Mouse (Mus musculus): Measurements from ENCODE around the gene Pou2af1.

Pou2af1 gene

DNA sequence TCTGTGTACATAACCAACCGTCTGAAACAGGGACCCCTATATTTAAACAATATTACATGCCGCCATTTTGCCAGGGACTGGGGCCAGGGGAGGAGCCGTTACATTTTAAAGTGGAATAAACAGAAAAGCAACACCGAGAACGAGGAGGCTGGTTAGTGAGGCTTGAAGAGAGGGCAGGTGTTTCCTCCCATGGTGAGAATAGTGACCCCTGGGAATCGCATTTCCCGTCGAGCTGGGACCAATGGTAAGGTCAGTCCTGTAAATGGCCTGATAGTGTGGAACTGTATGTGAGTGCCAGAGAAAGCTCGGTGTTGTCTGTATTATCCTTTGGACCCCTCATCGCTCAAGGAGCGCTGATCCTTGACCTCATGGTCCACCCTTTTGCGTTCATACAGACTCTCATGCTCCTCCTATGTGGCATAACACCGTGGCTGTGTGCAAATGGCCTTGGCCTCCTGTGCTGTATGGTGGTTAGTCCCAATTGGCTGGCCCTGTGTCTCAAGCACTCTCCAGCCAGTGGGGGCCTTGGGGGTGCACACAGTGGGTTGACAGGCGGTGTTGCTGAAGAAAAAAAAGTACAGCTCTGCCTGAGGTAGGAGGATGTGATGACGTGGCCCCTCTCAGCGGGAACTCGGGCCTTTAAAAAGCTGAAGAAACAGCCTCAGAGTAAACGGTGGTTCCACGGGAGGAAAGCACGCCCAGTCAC lies at the start of gene Pou2af1:
Gene Pou2af1 (plus strand): TSS at position 686 of the 706 bp plus-strand sequence.
- DNase-seq (ENCODE audit: low spot score in 2 of 2), result peak in 1 of 2 experiments; percentile 19

DNA sequence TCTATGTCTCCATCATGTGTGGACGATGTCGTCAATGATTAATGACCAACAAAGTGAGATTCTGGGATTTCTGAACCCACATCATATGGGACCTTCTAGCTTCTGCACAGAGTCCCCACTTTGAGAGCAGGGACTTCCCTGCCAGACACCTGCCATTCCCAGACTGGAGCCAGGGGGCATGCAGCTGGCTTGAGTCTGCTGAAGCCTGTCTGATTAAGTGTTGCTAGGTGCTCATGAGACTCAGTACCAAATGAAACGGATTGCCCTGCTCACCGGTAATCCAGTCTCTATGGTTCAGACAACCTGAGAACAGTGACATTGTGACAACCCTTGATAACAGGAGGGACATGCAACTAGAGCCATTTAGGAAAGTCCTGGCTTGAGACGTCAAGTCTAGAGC lies 49.5 kb upstream of the Pou2af1 start:
- DNase-seq (ENCODE audit: low spot score in 2 of 2), result no peak

DNA sequence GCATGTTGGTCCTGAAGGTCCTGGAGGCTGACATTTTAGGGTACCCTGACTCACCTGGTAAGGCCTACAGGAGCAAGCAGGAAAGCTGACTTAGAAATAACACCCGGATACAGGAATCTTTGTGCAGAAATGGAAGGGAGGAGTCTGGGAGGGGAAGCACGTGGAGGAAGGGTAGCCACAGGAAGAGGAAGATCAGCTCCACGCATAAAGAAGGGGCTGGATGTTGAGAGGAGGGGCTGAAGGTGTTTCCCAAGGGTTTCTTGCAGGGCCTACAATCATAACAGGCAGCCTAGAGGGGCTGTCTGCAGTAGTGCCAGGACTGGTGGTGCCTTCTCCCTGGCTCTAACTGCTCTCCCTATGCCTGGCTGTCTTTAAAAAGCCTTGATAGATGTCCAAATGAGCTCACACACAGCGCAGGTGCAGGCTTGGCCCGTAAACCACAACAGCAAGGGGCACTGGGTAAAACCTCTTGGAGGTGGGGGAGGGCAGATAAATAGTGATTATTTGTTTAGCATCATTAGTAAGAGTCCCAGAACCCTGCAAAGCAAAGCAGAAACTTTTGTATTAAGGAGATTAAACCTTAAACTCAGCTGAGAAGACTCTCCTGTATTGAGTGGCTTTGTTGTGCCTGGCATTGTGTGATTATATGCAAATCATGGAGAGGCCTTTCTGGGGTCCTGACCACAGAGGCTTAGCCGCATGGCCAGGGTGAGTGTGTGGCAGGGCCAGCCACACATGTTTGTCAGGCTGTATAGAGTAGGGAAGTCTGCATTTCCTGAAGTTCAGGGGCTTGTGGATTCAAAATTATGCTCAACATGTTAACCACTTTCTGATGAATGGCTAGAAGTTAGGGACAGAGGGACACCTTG lies 48.0 kb upstream of the Pou2af1 start, which contains the start of gene Gm32742:
Gene Gm32742 (minus strand): TSS at position 206 of the 869 bp plus-strand sequence.
- DNase-seq (ENCODE audit: low spot score in 2 of 2), result no peak

DNA sequence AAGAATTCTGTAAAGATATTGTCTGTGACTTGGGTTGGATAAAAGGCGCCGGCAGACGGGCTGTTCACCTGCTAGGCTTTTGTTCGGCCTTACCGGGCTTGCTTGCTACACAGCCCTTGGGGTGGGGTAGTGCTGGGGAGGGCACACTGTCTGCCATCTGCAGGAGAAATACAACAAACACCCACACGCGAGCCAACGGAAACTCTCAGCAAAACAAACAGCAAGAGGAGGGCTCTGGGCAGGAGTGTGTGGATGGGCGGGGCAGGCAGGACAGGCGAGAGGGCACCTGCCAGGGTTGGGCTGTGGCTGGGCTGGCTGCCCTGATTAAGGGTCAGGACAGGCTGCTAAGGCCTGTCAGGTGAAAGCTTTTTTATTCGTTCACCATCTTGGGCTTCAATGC lies 45.6 kb upstream of the Pou2af1 start:
- DNase-seq (ENCODE audit: low spot score in 2 of 2), result no peak

DNA sequence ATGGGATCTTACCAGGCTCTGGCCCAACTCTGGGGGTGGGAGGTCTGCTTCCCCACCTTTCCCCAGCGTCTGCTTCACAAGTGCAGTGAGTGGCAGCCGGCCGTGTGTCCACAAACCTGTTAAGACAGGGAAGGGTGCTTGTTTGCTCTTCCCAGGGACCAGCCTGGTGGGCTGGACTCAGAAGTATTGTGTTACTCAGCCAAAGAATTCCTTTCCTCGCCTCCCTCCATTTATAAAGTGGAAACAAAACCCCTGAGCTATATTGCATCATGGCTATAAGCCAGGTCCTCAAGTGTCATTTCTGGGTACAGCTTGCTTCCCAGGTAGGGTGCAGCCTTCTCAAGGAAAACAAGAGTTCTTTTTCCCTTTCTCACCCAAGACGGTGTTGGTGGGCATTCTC lies 44.8 kb upstream of the Pou2af1 start:
- no peak for DNase-seq (ENCODE audit: low spot score in 2 of 2)

DNA sequence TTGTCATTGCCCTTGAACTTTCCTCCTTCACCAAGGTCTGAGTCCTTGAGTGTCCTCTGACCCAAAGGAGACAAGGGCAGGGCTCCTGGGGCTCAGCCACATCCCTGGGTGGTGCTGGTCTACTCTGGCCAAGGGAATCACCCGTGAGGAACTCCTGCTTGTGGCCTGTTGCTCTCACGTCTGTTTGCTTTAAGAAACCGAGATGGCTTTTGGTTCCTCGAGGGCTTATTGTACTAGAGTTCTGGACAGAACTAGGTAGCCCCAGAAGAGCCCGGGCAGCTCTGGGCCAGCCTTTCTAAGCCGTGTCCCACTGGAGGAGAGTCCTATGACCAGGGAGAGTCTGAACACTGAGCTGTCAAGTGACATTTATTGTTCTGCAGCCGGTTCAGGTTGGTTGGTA lies 44.4 kb upstream of the Pou2af1 start:
- no peak for DNase-seq (ENCODE audit: low spot score in 2 of 2)

DNA sequence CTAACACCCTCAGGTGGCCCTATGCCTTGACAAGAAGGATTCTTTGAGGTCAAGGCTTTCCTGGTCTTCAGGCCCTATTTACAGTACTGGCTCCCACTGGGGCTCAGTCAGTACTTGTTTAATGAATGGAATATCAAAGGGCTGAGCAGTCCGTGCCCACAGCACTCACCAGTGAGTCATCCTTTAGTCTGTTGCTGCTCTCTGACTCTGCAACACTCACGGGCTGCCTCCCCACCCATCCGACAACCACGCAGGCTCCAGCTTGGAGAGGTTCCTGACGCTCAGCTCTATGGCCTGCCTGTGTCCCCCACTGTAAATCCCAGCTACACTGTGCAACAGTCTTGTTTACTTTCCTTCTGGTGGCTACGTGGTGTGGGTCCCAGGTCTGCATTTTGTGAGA lies 43.2 kb upstream of the Pou2af1 start:
- DNase-seq (ENCODE audit: low spot score in 2 of 2), result no peak

DNA sequence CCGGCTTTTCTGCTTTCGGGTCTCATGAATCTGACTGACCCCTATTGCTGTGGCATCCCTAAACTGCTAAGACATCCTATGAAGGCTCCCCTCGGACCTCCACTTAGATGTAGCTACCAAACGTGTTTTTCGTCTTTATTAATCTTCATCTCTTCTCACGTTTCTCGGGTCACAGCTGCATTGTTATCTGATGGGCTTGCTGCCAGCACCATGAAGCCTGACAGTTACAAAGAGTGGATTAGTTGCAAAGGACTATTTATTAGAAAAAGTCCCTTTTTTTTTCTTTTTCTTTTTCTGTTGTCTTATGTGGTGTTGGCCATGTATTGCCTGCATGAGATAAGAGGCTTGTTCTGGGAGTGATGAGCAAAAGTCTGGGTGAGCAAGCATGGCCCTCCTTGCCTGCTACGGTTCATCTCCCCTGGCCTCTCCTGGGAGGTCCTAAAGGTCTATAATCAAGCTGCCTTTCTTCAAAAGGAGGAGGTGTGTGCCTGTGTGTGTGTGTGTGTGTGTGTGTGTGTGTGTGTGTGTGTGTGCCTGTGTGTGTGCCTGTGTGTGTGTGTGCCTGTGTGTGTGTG lies 38.5 kb upstream of the Pou2af1 start:
- no peak for DNase-seq (ENCODE audit: low spot score in 2 of 2)

DNA sequence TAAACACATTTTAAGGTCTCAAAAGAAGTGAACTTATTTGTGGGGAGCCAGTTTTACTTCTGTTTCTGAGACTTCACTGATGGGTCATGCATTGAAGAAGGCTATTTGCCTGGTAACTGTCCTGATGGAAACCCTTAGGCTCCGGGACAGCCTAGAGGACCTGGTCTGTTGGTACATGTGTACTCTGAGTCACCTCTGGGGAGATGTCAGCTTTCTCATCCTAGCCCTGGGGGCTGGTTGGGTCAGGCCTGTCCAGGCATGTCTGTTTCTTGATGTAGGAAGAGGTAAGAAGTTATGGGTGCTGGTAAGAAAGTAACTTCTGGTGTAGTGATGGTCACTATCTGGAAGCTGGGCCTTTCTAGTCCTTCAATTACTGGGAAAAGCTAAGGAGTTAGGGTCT lies 37.8 kb upstream of the Pou2af1 start:
- no peak for DNase-seq (ENCODE audit: low spot score in 2 of 2)

DNA sequence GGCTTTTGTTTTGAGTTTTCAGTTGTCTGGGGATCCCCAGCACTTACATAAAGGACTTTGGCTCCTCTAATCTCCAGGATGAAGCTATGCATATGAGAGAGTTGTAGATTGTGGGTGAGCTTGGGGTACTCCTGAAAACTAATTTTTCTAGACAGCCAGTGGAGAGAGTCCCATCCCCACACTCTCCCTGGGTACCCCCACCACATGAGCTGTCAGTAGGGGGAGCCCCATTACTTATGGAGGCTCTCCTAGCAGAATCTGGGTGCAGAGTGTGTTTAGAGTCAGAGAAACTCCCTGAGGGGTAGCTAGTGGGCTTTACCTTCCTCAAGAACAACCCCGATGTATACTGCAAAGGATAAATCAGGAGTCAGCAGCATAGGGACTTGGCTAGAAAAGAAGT lies 35.2 kb upstream of the Pou2af1 start:
- DNase-seq (ENCODE audit: low spot score in 2 of 2), result no peak

DNA sequence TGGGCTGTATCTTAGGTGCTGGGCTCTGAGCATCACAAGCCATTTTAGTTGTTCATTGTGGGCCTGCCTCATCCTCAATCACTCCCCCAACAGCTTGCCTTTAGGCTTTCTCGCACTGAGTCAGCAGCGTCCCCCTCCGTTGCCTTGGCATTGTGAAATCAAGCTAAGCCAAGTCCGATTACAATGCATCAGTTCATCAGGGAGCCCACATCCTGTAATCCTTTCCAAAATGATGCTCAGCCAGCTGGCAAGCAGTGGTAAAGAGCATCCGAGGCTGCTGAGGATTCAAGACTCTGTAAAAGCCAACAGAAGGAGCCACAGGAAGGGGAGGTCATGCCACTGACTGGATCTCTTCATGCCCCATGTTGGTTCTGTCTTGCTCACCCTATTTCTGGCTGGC lies 32.9 kb upstream of the Pou2af1 start:
- peak in 1 of 2 experiments; percentile 8 for DNase-seq (ENCODE audit: low spot score in 2 of 2)

DNA sequence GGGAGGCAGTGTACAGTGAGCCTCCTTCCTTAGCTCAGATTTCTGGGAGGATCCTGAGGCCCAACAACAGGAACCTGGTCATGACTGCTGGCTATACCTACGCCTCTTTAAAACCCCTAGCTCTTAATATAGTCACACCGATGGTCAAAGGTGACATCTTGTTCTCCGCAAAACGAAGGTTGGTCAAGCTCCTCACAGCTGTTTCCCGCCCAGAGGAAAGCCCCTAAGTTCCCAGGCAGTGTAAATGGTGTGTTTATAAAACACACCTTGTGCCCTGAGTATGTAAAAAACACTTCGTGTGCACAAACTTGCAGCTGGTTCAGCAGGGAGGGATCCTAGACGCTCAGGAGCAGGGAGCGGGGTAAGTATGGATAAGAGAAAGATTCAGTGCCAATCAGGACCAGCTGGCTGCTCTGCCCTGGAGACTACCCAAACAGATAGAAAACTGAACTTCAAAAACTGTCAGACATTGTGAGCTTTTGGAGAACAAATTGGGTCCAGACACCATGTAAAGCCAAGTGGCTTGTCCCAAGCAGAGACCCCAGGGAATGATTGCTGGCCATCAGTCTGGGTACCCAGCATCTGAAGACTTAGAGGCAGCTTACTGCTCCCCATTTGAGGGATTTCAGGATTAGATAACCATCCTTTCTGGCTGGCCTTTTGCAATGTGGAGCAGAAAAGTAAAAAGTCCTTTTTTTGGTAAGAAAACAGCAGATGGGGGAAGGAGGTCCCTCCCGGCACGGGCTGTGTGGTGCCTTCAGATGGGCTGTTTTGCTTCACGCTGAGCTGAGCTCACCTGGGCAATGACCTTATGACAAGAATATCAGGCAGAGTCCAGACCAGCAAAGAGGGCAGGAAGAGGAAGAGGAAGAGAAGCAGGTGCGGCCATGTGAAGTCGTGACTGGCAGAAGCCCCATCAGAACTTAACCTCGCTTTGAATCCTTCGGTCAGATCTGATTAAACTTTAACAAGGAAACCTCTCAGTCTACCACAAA lies 30.5 kb upstream of the Pou2af1 start:
- DNase-seq (ENCODE audit: low spot score in 2 of 2), result no peak

DNA sequence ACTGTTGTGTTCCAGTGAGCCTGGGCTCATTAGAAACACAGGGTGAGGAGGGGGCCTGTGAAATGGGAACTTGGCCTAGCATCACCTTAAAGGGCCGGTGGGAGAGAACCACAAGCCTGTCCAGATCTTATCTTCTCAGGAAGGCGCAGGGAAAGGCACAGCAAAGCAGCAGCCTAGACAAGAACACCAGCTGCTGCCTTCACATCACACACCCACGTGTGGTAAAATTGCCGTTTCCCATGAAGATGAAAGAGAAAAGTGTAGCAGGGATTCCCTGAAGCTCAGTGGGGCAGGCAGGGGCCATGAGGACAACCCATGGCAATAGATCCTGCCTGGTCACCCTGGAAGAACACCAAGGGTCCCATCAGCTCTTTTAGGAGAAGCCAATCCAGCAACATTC lies 28.1 kb upstream of the Pou2af1 start:
- DNase-seq (ENCODE audit: low spot score in 2 of 2), result no peak

DNA sequence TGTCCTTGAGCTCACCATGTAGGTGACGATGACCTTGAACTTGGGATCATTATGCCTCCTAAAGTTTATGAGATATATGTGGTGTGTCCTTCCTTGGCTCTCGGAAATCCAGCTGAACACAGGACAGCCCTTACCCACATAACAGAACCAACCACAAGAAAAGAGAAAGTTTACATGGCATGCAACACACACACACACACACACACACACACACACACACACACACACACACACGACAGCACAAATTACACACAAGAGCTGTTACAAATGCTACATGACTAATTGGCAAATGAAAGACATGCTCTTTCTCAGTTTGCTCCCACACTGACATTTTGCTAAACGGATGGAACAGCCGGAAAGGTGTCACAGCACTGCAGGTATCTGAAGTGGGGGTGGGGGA lies 27.6 kb upstream of the Pou2af1 start:
- no peak for DNase-seq (ENCODE audit: low spot score in 2 of 2)

DNA sequence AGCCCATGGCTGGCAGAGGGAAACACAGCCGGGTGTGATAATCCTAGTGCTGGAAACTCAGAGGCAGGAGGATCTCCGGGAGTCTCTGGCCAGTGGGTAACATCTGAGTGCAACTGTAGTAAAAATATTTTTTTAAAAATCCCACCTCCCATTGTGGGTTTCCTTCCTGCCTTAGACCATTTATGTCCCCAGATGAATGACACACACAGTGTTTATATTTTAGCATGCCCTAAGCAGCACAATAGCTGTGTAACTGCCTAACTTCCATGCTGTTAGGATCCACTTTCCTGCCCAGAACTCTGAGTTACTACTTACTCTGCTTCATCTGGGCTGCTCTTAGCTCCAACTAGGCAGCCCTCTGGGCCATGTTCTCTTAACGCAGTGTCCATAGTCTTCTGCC lies 22.9 kb upstream of the Pou2af1 start:
- no peak for DNase-seq (ENCODE audit: low spot score in 2 of 2)

DNA sequence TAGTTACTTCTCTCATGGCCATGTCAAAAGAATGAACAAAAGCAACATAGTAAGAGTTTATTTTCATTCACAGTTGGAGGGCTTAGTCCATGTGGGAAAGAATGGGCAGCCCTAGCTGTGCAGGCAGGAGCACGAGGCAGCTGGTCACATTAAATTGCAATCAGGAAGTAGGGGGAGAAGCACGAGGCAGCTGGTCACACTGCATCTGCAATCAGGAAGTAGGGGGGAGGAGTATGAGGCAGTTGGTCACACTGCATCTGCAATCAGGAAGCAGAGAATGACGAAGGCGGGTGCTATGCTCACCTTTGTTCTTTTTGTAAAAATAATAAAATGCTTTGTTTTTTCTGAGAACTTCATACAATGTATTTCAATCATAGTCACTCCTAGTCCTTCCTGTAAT lies 18.7 kb upstream of the Pou2af1 start:
- no peak for DNase-seq (ENCODE audit: low spot score in 2 of 2)

DNA sequence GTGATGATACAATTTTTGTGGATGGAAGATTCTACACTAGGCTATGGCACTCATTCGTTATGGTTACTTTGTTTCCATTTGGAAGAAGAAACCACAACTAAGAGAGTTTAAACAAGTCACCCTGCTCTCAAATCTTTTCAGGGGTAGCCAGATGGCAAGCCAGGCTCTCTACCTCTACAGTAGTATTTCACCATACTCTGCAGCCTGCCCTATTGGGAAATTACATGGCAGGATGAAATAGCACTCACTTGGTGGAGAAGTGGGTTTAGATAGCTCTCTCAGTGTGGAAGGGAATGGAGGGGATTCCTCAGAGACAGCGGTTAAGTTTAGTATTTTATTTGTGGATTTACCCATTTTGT lies 4.6 kb upstream of the Pou2af1 start:
- DNase-seq (ENCODE audit: low spot score in 2 of 2), result no peak

DNA sequence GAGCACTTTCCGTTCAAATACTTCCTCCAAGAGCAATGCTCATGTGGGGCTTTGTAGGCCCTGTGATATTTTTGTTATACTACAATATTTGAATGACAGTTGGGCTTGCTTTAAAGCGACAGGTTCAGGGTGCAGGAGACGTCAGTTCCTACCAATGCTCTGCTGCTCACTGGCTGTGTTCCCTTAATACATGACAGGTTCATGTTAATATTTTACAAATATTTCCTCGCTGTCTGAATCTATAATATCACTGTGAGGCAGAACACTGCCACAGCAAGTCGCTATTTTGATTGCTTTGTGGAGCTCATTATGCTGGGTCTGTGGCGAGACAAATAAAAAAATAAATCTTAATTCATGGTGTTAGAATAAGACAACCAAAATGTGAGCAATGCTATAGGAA lies 2.3 kb upstream of the Pou2af1 start:
- no peak for DNase-seq (ENCODE audit: low spot score in 2 of 2)

DNA sequence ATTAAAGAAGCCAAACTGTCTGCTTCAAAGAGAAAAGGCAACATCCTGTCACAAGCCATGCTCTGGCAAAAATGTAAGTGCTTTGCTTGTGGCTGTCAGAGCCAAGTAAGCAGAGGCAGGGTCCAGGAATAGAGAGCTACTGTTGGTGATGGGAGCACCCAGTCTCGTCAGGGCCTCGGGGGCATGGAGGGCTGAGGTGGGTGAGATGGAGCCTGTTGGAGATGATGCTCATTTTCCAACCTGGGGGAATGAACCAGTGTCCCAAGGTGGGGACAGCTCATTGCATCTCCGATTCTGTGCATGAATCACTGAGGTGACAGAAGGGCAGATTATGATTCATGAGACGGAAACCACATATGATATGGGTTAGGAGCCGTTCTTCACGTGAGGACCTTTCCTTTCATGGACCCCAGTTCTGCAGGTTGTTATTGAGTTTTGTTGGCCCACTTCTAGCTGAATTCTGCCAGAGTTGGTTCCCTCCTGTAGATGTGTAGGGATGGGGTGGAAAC lies 275 bp downstream of the Pou2af1 start:
- DNase-seq (ENCODE audit: low spot score in 2 of 2), result no peak

DNA sequence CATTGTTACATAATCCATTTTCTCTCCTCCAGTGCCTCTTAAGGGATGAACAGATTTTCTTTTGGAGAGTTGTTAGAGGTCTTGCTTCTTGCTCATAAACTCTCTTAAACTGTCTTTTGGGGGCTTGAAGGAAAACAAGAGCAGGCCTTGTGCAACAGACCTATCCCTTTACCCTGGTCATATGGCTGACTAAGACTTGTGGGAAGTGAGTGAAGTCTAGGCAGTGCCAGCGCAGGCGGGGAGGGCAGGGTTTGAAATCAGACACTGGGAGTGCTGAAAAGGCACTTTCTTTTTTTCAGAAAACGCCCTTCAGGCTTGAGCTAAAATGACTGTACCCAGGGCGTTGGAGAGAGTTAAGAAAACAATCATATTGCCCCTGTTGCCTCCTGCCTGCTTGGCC lies 1.8 kb downstream of the Pou2af1 start:
- no peak for DNase-seq (ENCODE audit: low spot score in 2 of 2)

DNA sequence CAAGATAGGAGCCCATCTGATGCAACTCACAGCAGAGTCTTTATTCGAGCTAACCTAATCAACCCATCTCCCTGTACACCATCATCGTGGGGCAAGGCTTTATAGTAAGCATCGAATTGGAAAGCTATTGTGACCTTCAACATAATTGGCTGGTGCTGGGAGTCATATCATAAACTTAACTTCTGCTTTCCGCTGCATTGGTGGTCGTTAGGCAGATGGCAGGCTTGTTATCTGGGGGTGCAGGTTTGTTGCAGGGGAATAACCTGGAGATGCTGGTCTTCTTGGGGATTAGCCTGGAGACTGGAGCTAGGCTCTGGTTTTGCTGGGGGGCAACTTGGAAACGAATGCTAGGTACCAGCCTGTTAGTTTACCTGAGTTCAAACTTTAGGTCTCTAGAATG lies 2.4 kb downstream of the Pou2af1 start:
- DNase-seq (ENCODE audit: low spot score in 2 of 2), result no peak
